Mouse (Mus musculus) brain, embryonic 14.5 days (tissue): ENCODE measurements around the gene Olfr320. TPM values are rescaled to one million over a fixed set of nuclear protein-coding genes. Genes with fewer than 3 reads are reported as not detected.
"Not testable (repeated sequence)": the region's sequence is repeated elsewhere in the genome, so short reads cannot be mapped to it uniquely, and the experiment has no call there.

ENCODE experiments used
- DNase-seq: peaks from one replicate; pipeline ENCODE4 v3.0.0-alpha.2; 2011; ENCODE audit warnings: low read depth
- CTCF ChIP-seq: fragments of 200-500 bp; IDR thresholded peaks from 2 replicates; pipeline ENCODE4 v1.5.1; 2012; ENCODE audit warnings: inconsistent platforms, mild to moderate bottlenecking, moderate library complexity, borderline replicate concordance; ENCODE audit not compliant: insufficient read depth, insufficient read length; ENCODE audit errors: extremely low read depth
- POLR2A ChIP-seq: fragments of 200-500 bp; IDR thresholded peaks from 2 replicates; pipeline ENCODE4 v1.6.1; 2012; ENCODE audit warnings: mild to moderate bottlenecking, inconsistent platforms, borderline replicate concordance; ENCODE audit not compliant: poor library complexity, insufficient read depth, insufficient read length, severe bottlenecking; ENCODE audit errors: extremely low read depth
- polyA plus RNA-seq: library from polyadenylated mRNA; depleted of rRNA; stranded (reverse); fragments of >200 nt; gene quantifications from 2 replicates; pipeline ENCODE4 v1.2.3, GENCODE M21; 2012; rRNA removed

The Olfr320 gene
- polyA plus RNA-seq, 1 experiment = not detected

DNA sequence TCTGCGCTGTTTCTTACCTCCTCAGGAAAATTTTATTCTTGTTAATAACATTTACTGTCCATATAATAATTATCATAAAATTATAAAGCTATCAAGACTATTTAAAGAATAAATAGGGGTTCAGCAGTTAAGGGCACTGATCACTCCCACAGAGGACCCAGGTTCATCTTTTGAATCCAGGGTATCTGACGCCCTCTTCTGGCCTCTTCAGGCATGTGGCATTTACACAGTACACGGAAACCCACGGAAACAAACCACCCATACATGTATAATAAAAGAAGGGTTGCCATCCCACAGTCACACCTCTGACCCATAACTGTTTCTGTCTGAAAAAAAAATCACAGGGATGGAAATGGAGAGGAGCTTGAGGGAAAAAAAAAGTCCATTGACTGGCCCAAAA lies 9.1 kb upstream of the Olfr320 start:
- peak; percentile 0 for DNase-seq
- TF ChIP-seq CTCF (peak; percentile 31; the same call in 1 of the 2 replicates), POLR2A (no peak)

DNA sequence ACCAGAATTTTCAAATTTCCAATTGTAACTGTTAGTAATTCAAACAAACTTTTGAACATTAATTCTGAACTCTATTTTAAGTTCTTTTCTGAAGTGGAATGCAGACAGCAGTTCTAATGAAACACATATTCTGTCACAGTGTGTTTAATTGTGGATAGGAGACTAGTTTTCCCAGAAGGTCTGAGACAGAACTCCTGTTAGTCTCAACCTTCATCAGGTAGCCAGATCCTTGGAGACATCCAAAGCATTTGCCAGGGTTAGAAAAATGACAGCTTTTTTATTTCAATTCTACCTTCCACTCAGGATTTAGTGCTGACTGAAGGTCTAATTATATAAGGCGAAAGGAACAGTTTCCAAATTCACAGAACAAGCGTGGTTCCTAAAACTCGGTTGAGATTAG lies 18.0 kb downstream of the Olfr320 start, which contains the start of gene Olfr319:
Gene Olfr319 (plus strand): TSS at position 301 of the 400 bp plus-strand sequence.
- TF ChIP-seq POLR2A = no peak
- no peak for TF ChIP-seq CTCF
- no peak for DNase-seq

DNA sequence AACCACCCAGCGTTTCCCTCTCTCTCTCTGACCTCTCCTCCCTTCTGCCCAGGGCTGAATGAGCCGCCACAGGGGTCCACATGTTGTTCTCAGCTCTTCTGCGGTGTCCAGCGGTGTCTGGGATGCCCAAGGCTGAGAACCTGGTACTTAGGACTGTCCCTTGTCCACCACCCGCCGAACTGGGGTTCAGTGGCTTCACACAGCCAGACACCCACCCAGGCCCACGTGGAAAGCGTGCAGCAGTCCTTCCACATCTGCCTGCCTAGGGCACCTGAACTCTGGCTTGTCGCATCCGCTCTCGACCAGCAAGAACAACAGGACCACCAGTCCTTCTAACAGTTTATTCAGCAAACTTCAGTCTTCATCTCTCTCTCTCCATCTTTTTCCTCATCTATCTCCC lies 28.2 kb downstream of the Olfr320 start:
- DNase-seq = no peak
- no peak for TF ChIP-seq CTCF
- no peak for TF ChIP-seq POLR2A

DNA sequence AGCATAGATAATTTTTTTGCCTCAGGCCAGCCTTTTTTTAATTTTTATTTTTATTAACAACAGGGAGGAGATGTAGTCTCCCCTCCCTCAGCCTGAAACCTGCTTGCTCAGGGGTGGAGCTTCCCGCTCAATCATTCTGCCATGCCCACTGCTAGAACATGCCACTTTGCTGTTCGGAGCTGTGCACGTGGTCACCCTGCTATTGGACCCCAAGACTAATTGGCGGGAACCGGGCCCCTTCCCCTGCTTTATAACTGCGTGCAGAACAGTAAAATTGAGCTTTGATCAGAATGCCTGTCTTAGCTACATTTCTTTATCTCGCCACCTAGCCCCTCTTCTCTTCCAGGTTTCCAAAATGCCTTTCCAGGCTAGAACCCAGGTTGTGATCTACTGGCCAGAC lies 36.8 kb downstream of the Olfr320 start:
- not testable (repeated sequence) for DNase-seq

DNA sequence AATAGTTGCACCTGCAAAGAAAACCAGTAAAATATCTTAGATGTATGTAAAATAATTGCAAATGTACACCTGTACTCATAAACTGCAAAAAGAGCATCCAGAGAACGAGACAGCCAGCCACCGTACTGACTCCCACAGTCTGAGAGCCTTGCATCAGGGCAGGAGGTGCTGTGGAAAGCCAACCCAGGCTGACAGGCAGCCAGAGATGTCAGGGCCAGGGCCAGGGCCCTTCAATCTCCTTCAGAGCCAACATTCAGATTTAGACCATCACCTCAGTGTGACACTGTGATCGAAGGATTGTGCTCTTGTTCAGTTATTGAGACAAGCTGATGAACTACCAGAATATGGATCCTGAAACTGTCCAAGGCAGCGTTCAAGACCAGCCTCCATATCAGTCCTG lies 38.8 kb downstream of the Olfr320 start:
- TF ChIP-seq POLR2A (no peak), CTCF (no peak)
- DNase-seq = no peak

DNA sequence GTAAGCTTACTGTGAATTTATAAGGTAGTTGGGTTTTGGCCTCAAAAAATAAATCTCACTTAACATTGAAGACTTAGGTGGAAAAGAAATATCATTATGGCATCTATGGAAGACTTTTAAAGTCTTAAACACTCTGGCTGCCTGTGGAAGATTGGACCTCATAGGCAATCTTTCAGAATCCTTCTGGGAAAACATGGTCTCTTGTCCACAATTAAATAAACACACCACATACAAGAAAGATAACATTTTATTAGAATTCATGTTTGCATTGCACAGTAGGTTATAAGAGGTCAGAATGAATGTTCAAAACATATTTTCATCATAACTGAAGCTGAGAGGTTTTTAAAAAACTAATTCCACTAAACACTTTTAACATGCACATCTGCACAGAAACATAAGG lies 43.0 kb downstream of the Olfr320 start, which contains the start of gene Olfr318:
Gene Olfr318 (minus strand): TSS at position 101 of the 400 bp plus-strand sequence.
- no peak for DNase-seq
- no peak for TF ChIP-seq POLR2A
- TF ChIP-seq CTCF = no peak

DNA sequence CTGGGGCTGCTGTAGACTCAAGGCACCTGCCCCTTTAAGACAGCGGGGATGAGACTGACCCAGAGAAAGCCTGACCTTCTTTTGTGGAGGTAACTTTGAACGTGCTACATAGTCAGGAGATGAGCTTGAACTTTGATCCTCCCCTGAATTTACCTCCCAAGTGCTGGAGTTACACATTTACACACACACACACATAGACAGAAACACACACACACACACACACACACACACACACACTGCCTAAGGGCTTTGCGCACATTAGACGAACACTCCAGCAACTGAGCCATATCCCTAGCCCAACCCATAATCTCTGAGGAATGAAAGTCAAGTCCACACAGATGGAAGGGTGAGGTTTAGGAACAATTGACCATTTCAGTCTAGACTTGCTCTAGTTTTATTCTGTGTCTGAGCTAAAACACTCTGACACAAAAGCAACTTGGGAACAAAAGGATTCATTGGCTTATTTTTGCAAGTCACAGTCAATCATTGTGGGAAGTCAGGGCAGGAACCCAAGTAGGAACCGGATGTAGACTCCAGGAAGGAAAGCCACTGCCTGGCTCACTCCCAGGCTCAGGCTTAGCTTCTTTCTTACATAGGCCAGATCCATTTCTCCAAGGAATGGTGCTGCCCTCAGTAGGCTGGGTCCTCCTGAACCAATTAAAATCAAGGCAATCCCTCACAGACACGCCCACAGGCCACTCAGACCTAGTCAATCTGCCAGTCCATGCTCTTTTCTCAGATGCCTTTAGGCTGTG lies 47.2 kb downstream of the Olfr320 start:
- DNase-seq = not testable (repeated sequence)

DNA sequence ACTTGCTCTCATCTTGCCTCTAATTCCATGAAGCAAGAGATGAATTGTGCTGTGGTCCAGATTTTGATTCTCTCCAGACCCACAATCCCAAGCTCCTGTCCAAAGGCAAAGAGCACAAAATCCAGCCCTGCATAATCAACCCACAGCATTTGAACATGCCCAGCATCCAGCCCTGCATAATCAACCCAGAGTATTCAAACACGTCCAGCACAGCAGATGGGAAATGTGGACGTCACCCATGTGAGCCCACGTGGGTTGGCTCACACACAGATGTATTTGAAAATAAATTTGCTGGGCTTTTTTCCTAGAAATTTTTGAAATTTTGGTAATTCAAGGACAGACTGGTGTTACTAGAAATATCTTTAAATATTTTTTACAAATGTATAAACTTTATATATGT lies 52.5 kb downstream of the Olfr320 start:
- peak; percentile 51 for DNase-seq

More for the DNA sequence above, 52.5 kb downstream of the Olfr320 start:
- TF ChIP-seq CTCF = no peak
- TF ChIP-seq POLR2A = no peak

Other genes starting within 250 kb of the Olfr320 start
- not detected in 2 replicates for gene Gm12253, start 248.5 kb upstream of the Olfr320 start, polyA plus RNA-seq
- not detected in 2 replicates for gene Lypd9, start 228.2 kb upstream of the Olfr320 start, polyA plus RNA-seq
- not detected in 2 replicates for gene Olfr30, start 218.8 kb upstream of the Olfr320 start, polyA plus RNA-seq
- not detected in 2 replicates for gene Olfr332, start 188.5 kb upstream of the Olfr320 start, polyA plus RNA-seq
- not detected in 2 replicates for gene Olfr331, start 178.5 kb upstream of the Olfr320 start, polyA plus RNA-seq
- not detected in 2 replicates for gene Olfr330, start 146.3 kb upstream of the Olfr320 start, polyA plus RNA-seq
- gene Olfr329-ps, start 134.7 kb upstream of the Olfr320 start, polyA plus RNA-seq = not detected in 2 replicates
- not detected in 2 replicates for gene Olfr328, start 125.5 kb upstream of the Olfr320 start, polyA plus RNA-seq
- not detected in 2 replicates for gene Olfr224, start 110.5 kb upstream of the Olfr320 start, polyA plus RNA-seq
- not detected in 2 replicates for gene Olfr325, start 103.4 kb upstream of the Olfr320 start, polyA plus RNA-seq
- 0.10 TPM in 1 of 2 replicates, not detected in the other for gene Olfr324, start 86.0 kb upstream of the Olfr320 start, polyA plus RNA-seq
- gene 2210407C18Rik, start 65.0 kb upstream of the Olfr320 start, polyA plus RNA-seq = not detected in 2 replicates
- gene Olfr323, start 50.6 kb upstream of the Olfr320 start, polyA plus RNA-seq = not detected in 2 replicates
- 0.11 TPM in 1 of 2 replicates, not detected in the other for gene Trim58, start 40.6 kb upstream of the Olfr320 start, polyA plus RNA-seq
- not detected in 2 replicates for gene Olfr322, start 22.3 kb upstream of the Olfr320 start, polyA plus RNA-seq
- gene Olfr319, start 18.1 kb downstream of the Olfr320 start, polyA plus RNA-seq = 0.10 TPM in 1 of 2 replicates, not detected in the other
- not detected in 2 replicates for gene Olfr318, start 42.9 kb downstream of the Olfr320 start, polyA plus RNA-seq
- gene Olfr317, start 58.1 kb downstream of the Olfr320 start, polyA plus RNA-seq = 0.20 and 0.27 TPM in 2 replicates
- gene Olfr316, start 71.6 kb downstream of the Olfr320 start, polyA plus RNA-seq = not detected in 2 replicates
- gene Olfr315, start 92.1 kb downstream of the Olfr320 start, polyA plus RNA-seq = not detected in 2 replicates
- not detected in 2 replicates for gene Olfr314, start 101.9 kb downstream of the Olfr320 start, polyA plus RNA-seq
- 1.1 and 2.4 TPM in 2 replicates for gene Fam183b, start 120.9 kb downstream of the Olfr320 start, polyA plus RNA-seq
- not detected in 2 replicates for gene Olfr313, start 133.9 kb downstream of the Olfr320 start, polyA plus RNA-seq
- gene Olfr312, start 148.1 kb downstream of the Olfr320 start, polyA plus RNA-seq = not detected in 2 replicates
- gene Olfr311, start 158.2 kb downstream of the Olfr320 start, polyA plus RNA-seq = 0.06 TPM in 1 of 2 replicates, not detected in the other
- gene Gm12258, start 166.1 kb downstream of the Olfr320 start, polyA plus RNA-seq = 22.2 and 28.2 TPM in 2 replicates
- gene 2810021J22Rik, start 186.1 kb downstream of the Olfr320 start, polyA plus RNA-seq = 8.7 and 10.0 TPM in 2 replicates
- gene Zfp39, start 223.1 kb downstream of the Olfr320 start, polyA plus RNA-seq = 4.2 and 6.0 TPM in 2 replicates
- 0.01 and 0.04 TPM in 2 replicates for gene Btnl10, start 236.8 kb downstream of the Olfr320 start, polyA plus RNA-seq